Mouse (Mus musculus) yolk sac, embryonic 10.5 days (tissue): Measurements from ENCODE around the gene Klc4.

Source experiments
- DNase-seq: peaks from one replicate; pipeline ENCODE4 v3.0.0-alpha.2; 2017; ENCODE audit warnings: low spot score

Gene Klc4

DNA sequence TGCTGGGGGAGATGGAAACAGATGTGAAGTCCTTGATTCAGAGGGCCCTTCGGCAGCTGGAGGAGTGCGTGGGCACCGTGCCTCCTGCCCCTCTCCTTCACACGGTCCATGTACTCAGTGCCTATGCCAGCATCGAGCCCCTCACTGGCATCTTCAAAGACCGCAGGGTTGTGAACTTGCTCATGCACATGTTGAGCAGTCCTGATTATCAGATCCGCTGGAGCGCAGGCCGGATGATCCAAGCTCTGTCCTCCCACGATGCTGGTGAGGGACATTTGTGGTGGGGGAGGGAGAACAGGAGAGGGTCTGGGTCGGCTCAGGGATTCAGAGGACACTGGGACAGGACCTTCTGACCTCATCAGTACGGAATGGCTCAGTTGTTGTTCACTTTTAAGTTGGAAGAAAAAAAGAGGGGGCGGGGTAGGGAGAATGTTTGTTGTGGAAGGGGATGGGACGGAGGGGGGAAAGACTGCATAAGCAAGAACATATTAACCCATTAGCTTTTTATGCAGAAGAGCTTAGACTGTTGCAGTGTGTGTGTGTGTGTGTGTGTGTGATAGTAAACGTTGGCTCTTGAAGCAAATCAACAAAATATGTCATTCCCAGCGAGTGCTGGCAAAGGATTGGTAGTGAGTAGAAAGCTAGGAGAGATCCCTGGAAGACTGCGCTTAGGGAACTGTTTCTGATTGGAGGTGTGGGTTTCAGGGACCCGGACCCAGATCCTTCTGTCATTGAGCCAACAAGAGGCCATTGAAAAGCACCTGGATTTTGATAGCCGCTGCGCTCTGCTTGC, 6.1 kb upstream of the Klc4 start:
- peak; percentile 50 for DNase-seq

DNA sequence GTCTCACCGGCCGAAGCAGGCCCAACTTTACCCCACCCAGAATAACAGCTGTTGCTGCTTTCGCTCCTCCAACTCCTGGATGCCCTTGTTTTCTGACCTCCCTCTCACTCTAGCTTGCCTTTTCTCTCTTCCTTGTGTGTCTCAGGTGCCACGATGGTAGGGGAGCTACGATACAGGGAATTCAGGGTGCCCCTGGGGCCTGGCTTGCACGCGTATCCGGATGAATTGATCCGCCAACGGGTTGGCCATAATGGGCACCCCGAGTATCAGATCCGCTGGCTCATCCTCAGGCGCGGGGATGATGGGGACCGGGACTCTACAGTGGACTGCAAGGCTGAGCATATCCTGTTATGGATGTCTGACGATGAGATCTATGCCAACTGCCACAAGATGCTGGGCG, 5.5 kb upstream of the Klc4 start:
- no peak for DNase-seq

DNA sequence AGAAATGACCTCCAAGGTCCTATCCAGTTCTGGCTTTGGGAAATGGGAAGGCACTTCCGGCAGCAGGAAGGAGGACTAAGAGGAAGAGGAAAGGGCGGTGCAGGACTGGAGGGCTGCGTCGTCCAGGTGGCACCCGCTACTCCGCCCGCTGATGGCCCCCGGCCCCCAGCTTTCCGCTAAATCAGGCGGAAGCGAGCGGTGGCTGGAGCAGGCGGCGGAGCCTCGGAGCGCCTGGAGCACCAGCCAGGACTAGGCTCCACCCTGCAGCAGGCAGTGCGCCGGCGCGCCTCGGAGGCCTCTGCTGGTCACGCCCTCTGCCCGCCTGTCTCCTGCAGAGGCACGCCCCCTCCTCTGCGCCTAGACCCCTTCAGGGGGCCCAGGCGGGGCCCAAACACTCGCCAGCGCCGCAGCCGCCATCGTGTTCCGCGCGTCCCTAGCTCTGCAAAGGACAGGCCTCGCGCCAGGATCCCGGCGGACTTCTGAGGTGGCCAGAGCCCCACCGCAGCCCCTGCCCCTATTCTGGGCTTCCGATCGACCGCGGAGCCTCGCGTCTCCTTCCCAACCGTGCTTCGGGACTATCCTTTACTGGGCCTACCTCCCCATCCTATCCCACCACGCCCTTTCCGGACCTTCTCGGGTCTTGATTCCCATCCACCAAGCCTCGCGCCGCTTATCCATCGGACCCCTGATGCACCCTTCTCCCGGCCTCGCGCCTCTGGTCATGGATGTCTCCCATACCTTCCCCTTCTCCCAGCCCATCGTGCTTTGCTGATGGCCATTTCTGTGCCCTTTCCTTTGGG, 4.6 kb upstream of the Klc4 start, which contains the start of gene Cul7:
Cul7 (plus strand) TSS at position 106 of the 800 bp plus-strand sequence.
- DNase-seq, result peak; percentile 96

DNA sequence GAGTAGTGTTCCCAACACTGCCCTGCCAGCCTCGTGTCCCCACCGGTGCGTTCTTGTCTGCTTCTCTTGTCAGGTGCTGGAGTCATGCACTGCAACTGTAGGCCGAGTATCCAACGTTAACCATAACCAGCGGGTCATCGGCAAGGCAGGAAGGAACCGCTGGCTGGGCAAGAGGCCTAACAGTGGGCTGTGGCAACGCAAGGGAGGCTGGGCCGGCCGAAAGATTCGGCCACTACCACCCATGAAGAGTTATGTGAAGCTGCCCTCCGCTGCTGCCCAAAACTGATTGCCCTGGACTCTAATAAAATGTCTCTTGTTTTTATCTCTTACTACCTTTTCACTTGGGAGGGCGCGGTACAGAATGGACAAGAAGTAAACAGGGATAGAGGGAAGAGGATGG, 4.0 kb upstream of the Klc4 start:
- DNase-seq, result no peak

DNA sequence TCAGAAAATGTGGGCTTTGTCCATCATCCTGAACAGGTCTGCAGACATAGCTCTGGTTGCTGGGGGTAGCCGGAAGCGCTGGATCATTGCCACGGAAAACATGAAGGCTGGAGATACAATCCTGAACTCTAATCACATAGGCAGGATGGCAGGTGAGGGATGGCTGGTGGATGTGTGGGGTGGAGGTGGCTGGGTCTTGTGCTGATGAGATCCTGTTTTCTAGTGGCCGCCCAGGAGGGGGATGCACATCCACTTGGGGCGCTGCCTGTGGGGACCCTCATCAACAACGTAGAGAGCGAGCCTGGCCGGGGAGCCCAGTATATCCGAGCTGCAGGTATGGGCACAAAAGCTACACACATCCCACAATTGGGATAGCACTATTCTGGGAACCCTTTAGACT, 2.6 kb upstream of the Klc4 start:
- DNase-seq, result no peak

DNA sequence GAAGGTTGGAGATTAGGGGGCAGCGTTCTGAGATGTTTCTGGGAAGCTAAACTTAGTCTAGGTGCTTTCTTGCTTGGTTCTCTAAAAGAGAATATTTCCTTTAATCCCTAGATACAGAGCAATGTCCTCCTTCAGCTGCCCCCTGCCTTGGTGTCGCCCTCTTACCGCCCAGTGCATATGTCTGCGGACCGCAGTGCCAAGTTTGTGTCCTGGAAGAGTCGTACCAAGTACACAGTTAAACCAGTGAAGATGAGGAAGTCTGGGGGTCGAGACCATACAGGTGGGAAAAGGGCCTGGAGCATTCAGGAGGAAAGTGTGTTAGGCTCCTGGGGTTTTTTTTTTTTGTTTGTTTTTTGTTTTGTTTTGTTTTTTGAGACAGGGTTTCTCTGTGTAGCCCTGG, 1.5 kb upstream of the Klc4 start:
- no peak for DNase-seq

DNA sequence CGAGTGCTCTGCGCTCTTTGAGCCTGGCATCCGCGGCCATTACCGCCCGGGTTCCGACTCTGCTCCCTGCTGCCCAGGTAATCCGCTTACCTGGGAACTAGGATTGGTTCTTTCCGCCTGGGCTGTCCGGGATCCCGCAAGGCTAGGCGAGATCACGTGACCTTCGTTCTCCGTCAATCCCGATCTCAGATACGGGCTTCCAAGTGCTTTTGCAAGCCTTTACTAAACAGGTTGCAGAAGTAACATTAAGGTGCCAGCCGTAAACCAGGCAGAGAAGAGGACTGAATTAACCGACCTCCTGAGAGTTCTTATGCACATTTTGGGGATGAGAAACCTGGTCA, 470 bp upstream of the Klc4 start:
- no peak for DNase-seq

DNA sequence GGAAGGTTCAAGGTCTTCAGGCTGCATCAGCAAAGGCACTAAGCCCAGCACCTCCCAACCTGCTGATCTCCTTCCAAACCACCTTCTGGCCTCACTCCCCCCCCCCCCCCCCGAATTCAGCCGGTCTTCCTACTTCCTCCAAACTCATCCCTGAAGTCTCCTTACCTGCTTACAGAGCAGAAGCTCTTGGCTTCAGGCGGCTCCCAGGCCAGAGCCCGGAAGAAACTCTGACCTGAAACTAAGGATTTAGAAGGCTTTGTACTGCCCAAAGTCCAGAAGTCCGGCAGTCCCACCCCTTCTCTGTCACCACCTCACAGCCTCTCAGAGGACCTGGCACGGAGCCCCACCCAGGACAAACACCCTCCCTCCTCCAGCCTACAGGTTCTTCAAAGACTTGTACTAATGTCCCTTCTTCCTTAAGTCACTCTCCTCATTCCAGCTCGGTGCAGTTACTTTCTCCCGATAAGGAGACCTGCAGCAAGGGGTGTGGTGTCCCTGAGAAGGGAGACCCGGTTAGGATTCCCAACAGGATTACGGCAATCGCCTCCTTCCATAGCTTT, 826 bp downstream of the Klc4 start:
- DNase-seq, result peak; percentile 87

DNA sequence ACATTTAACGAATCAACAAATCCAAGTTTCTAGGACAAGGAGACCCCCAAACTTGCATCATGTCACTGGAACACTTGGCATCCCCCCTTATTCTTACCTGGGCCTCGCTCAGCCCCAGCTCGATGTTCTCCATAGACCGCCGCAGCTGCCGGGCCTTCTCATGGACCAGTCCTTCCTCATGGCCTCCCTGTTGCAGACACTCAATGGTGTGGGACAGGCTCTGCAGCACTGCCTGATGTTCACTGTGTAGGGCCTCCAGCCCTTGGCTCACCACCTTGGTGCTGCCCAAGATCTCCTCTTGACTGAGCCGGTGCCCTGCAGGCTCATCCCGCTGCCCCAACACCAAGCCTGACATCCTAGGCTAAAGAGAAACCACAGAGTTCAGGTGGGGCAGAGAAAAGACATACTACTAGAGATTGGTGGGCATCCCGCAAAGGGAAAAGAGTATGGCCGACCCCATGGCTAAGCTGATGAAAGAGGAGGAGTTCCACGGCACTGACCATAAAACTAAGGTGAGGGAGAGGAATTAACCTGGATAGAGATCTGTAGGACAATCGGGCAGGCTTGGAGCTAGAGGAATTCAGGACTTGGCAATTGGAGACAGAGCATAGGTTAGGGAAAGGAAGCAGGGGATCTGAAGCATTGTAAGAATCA, 1.5 kb downstream of the Klc4 start:
- DNase-seq, result no peak

DNA sequence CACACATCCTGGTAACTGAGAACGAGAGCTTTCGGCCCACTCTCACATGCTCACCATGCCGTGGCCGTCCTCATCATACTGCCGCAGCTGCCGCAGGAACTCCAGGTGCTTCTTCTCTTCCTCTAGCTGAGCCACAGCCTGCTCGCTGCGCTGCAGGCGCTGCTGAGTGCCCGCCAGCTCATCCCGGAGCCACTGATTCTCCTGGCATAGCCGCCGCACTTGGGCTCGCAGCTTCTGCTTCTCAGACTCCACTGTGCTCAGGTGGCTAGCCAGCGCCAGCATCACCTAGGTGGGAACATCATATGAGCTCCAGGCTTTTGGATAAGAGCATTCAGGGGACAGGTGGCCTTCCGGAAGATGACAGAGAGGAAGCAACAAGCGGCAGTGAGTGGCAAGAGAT, 3.8 kb downstream of the Klc4 start:
- DNase-seq, result no peak

DNA sequence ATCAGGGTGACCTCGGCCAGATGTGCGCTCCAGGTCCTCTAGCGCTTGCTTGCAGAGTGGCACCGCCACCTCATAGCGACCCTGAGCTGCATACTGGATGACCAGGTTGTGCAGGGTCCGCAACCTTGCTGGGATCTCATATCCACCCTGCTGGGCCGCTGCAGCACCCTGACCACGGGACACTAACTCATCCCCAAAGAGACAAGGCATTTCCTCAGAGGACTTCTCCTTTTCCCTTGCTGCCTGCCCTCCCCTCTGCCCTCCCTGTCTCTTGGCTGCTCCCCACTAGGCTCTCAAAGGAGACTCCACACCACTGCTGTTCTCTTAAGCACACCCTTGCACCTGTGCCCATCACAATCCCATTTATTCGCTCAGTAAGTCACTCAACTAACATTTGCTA, 5.9 kb downstream of the Klc4 start:
- DNase-seq, result no peak

DNA sequence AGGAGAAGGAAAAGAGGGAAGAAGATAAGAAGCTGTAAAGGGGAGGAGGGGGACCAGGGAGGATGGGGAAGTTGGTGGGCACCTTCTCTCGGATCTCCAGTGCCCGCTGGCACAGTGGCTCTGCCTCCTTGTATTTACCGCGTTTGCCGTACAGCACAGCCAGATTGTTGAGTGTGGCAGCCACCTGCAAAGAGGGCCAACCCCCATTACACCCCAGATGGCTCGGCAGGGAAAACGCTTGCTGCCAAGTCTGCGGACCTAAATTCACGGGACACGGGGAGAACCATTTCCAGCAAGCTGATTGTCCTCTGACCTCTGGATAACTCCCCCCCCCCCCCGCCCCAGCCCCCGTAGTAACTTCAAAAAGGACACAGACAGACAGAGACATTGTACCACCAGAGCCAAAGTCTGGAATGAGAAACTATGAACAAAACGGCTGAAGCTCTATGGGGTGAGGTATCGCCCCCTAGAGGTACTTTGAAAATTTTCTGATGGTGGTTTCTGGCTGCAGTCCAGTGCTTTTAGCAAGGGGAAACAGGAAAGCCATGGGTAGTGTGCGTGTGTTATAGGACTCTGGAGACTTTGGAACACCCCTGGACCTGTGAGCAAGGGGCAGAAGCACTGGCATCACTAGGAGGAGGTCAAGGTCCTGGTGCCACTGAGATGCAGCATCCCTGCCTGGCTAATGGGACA, 8.8 kb downstream of the Klc4 start:
- DNase-seq, result no peak

DNA sequence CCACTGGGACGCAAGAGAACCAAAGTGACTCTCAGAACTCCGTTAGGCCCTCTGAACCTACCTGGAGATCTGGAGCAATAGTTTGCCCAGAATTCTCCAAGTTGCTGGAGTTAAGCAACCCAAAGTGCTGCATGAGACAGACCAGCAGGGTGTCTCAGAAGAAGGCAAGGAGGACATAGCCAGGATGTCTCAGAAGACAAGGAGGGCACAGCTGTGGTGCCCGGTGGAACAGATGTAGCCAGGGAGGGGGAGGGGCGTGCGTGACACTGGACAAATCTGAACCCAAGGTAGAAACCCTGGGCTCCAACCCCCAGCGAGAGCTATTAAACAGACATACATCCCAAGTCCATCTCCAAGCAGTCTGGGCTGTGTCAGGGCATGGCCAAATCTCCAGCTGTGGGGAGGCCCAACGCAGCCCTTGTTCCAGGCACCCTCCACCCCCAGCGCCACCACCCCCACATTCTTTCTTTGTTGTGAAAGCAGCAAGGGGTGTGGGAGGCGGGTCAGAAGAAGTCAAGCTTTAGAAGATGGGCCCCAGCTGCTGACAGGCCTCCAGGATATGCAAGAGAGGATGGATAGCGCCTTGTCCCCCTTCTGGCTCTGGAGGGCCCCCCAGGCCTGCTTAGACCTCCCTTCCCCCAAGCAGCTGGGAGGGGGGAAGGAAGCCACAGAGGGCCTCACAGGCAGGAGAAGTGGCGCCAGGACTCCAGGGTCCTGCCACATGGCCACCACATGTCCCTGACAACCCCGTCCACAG, 16.0 kb downstream of the Klc4 start:
- peak; percentile 59 for DNase-seq

DNA sequence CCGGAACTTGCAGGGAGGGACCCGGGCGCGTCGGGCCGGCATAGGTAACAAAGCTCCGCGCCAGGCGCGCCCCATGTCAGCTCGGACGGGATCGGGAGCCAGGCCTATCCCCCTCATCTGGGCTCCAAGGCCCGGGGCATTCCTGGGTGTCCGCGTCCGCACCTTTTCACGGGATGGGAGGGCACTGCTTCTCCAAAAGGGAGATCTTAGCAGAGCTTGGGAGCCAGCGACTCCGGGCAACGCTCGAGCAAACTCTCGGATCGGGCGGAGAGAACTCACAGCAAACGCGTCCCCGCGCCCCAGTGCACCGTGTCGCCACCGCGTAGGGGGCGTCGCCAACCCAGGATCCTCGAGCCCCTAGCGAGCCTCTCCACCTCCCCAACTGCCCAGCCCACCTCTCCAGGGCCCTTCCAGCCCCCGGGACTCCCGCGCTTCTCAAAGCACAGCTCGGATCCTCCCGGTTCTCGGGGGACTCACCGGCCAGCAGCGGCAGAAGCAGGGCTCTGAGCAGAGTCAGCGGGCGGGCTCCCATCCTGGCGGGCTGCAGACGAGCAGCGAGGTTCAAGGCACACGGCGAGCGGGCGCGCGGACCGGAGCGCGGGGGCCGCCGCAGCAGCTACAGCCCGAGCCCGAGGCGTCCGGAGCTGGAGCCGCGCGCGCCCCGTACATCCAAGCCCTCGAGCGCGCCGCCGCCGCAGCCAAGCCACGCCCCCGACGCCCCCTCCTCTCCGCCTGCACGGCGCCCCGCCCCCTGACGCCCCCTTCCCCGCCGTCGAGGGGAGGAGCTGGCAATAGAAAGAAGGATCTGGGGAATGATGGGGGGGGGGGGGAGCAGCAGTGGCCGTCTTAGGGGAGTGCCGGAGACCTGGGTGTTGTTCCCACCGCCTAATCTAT, 16.8 kb downstream of the Klc4 start, which contains the start of gene Ptk7:
Ptk7 (minus strand) TSS at position 714 of the 894 bp plus-strand sequence.
- peak; percentile 92 for DNase-seq

DNA sequence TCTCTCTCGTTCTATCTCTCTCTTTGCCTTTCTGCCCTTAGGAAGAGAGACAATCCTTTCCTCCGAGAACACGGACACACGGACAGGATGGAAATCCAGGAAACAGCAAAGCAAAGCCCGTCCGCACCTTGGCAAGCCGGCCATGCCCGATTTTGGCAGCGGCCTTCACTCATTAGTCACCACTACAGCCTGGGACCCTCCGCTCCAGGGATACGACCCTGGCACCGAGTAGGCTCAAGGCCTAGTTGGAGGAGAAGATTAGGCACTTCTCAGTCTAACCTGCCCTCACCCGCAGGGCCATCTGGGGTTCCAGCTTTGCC, 17.4 kb downstream of the Klc4 start:
- DNase-seq, result no peak

DNA sequence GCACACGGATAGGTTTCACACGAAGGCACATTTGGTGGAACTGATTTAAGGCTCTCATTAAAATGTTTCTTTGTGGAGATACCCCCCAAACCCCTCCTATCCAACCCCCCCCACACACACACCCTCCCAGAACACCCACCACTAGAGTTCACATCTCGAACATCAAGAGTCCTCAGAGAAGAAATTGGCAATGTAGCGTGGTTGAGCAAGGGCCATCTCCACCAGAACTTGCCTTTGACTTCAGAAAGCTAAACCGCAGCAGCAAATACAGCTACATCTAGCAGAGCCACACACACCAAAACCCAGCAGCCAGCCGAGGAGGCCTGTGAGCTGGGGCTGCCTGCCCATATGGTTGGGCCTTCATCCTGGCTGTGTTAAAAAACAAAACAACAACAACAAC, 18.4 kb downstream of the Klc4 start:
- DNase-seq, result no peak

DNA sequence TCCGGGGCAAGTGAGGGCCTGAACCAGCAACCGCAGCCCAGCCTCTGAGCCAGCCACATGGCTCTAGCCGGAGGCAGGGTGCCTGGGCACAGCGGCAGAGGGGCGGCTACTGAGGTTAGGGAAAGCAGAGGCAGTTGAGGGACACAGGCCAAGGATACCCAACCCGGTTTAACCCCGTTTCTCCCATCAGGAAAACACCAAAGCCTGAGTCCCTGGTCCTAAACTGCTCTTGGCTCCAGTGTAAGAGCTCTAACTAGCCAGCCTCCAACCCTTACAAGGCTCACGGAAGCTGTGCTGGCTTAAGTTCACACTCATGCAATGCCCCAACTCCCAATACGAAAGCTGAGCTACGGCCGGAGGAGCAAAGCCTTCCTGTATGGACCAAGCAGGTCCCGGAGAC, 21.2 kb downstream of the Klc4 start:
- no peak for DNase-seq

DNA sequence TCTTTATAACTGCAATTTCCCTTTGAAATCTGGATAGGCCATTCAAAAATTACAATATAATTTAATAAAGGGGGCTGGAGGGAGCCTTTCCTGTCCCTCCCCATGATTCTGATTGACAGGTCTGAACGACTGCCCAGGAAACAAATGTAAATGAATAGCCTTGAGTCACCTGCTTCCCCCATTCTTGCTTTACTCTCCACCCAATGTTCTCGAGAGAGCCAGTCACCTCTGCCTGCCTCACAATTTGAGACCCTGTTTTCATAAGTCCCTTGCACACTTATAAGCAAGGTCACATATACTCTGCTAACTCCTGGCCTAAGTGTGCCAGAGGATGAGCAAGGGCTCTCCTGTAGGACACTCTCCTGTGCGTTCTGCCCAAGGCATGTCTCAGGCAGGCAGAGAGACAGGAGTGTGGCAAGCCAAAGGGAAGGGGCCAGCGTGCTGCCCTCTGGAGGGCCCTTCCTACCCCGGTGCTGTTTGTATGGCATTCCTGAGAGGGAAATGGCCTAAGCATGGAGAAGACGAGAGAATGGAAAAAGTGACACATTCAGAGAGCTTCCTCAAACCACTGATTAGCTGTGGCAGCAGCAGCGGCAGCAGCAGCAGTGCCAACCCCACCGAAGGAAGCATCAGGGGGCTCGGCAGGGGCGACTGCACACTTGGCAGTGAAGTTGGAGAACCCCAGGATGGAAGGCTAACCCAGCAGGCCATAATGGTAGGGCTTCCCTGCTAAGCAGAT, 21.8 kb downstream of the Klc4 start:
- no peak for DNase-seq

DNA sequence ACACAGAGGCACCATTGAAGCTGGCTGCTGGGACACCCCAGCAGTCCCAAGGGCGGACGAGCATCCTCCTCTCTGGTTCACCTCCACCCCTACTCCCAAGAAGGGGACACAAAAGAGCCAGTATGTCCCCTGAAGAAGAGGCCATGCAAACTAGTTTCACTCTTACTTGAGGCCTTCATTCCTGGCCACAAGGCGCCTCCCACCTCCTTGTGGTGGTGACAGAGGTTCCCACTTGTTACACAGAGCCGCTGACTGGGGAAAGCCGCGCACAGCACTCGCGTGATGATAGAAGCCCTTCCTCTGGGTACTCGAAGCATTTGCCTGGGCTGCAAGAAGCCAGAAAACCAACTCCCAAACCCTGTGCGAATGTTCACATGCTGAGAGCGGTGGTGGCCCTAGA, 23.6 kb downstream of the Klc4 start:
- DNase-seq, result no peak

DNA sequence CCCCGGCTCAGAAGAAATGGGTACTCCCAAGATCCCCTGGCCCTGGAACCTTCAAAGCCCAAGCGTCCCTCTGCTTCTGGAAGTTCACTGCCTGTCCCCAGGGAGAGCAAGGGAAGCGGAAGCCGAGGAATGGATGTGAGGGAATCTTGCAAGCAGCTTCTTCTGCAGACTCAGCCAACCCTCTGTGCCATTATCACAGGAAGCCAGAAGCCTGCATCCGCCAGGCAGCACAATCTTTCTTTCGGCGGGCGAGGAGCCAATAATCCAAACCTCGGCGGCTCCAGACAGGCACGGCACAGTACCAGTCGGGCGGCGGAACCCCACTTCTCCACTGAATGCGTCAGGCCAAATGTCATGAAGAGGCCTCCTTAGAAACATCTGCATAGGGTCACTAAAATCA, 24.5 kb downstream of the Klc4 start:
- DNase-seq, result no peak
